Mouse (Mus musculus): ENCODE results near the gene Fhad1.

- TF ChIP-seq JUND (conservative IDR thresholded peaks at IDR 0.05; ENCODE audit: low read depth, low read length) (no peak), EP300 (IDR thresholded peaks at IDR 0.05; ENCODE audit: low read length) (no peak), SIN3A (IDR thresholded peaks at IDR 0.05; ENCODE audit: low read length) (no peak)
Measured at GRCm38 (mm10) chr4:142060455-142061378, 45.8 kb upstream of the Fhad1 start.
